Mouse (Mus musculus) mouse trophoblast stem cell (cell line): ENCODE measurements around the gene Lce3e.

Experiments
- in situ Hi-C, 2 experiments: fragments of 300-500 bp; cut with MseI, MboI; formaldehyde crosslinking; loops; 2 replicates in 1 of 2; 3 replicates in 1 of 2; pipeline ENCODE4 v1.15.1; 2025

The Lce3e gene

GRCm38 (mm10) chr3:92966761-92967160 lies at the start of gene Lce3e:
Gene Lce3e (plus strand): TSS chr3:92967061.
- in situ Hi-C loops, result no loop called here

- in situ Hi-C loops, result loop anchor here in 1 of 2 experiments (5.0 kb wide), 1 partner anchor 112 kb away; no protein-coding TSS in a partner anchor
Observed at GRCm38 (mm10) chr3:92920364-92920763, 46.5 kb upstream of the Lce3e start.

- in situ Hi-C loops, result no loop called here
Observed at GRCm38 (mm10) chr3:92926130-92926529, 40.7 kb upstream of the Lce3e start, which contains the start of gene Lce3a. Gene Lce3a (minus strand): TSS chr3:92926230.

- in situ Hi-C loops, result no loop called here
Observed at GRCm38 (mm10) chr3:92932679-92933078, 34.2 kb upstream of the Lce3e start, which contains the start of gene Lce3b. Gene Lce3b (plus strand): TSS chr3:92932979.

- in situ Hi-C loops, result no loop called here
Observed at GRCm38 (mm10) chr3:92944186-92944585, 22.7 kb upstream of the Lce3e start, which contains the start of gene Lce3c. Gene Lce3c (plus strand): TSS chr3:92944486.

- in situ Hi-C loops, result no loop called here
Observed at GRCm38 (mm10) chr3:92957090-92957489, 9.8 kb upstream of the Lce3e start, which contains the start of gene Lce3d. Gene Lce3d (plus strand): TSS chr3:92957390.

GRCm38 (mm10) chr3:92978484-92978883 lies 11.6 kb downstream of the Lce3e start:
- in situ Hi-C loops, result no loop called here

- in situ Hi-C loops, result no loop called here
Observed at GRCm38 (mm10) chr3:92991926-92992325, 25.1 kb downstream of the Lce3e start, which contains the start of gene Lce3f. Gene Lce3f (plus strand): TSS chr3:92992226.

- in situ Hi-C loops, result no loop called here
Observed at GRCm38 (mm10) chr3:92998691-92999090, 31.8 kb downstream of the Lce3e start.

- in situ Hi-C loops, result no loop called here
Observed at GRCm38 (mm10) chr3:93000621-93001020, 33.8 kb downstream of the Lce3e start.

- in situ Hi-C loops, result no loop called here
Observed at GRCm38 (mm10) chr3:93002843-93003242, 36.0 kb downstream of the Lce3e start.

GRCm38 (mm10) chr3:93014378-93014801 lies 47.5 kb downstream of the Lce3e start:
- in situ Hi-C loops, result no loop called here

GRCm38 (mm10) chr3:93014871-93015270 lies 48.0 kb downstream of the Lce3e start:
- in situ Hi-C loops, result no loop called here

GRCm38 (mm10) chr3:93015460-93016104 lies 48.7 kb downstream of the Lce3e start, which contains the start of gene Crct1:
Gene Crct1 (minus strand): TSS chr3:93015687.
- in situ Hi-C loops, result no loop called here
